In the genomic region with DNA sequence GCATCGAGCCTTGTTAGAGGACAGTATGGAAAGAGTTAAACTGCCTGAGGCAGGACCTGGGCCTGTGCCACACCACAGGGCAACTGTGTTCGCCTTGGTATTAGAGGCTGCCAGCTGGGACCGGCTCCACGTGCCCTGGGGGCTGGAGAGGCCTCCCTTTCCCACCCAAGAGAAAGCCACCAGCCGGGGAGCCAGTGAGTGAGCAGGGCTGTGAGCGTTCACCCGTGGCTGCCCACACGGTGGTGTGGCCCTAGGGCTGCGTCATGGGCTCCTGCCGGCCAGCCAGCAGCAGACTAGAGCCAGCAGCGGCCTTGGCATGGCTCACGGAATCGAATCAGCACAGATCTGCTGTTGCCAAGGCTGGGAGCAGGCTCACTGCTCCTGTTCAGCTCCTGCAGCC, we compare ENCODE assay signal across 9 mouse cellular contexts. TPM values are rescaled to one million over a fixed set of nuclear protein-coding genes. Genes with fewer than 3 reads are reported as not detected.
DNase-seq lines count a peak whose midpoint lies in the region; ATAC-seq and TF ChIP-seq lines count a peak whose summit lies in the region.
"Had no signal": no experiment of that assay in that cellular context is flagged by ENCODE, and none has a peak within 500 bp of the region (broad histone marks: within the 10 kb centered on the region; RNA-seq: fewer than 3 reads in every experiment).

No protein-coding gene starts in this region.

- peaks cover 36% of the 10 kb centered on the region for H3K4me1 ChIP-seq in forebrain, embryonic 14.5 days (ENCODE audit: control insufficient read depth, insufficient read depth, low read length)
- peaks cover 35% of the 10 kb centered on the region for H3K4me1 ChIP-seq in hindbrain, postnatal 0 days (ENCODE audit: insufficient read depth, low read length)
- peaks cover 40% of the 10 kb centered on the region for H3K4me1 ChIP-seq in stomach, embryonic 16.5 days (ENCODE audit: control insufficient read depth, insufficient read depth, low read length)

- H3K4me2 ChIP-seq in forebrain, embryonic 14.5 days (ENCODE audit: low read length) = no peak overlapping the region; the same call in 1 of the 2 replicates
- H3K4me2 ChIP-seq in hindbrain, postnatal 0 days (ENCODE audit: low read depth, low read length) = peak overlapping the region; percentile 24; the same call in 1 of the 2 replicates
- no peak overlapping the region for H3K4me2 ChIP-seq in stomach, embryonic 16.5 days (ENCODE audit: low read depth, low read length)
- H3K4me2 ChIP-seq: liver, embryonic 15.5 days had no signal

- peak; percentile 78 for DNase-seq in ovary, adult 18-20 months (ENCODE audit: low spot score)
- DNase-seq in ovary, postnatal 14 days (ENCODE audit: low spot score) = no peak
- DNase-seq in brain, adult 2 months (ENCODE audit: low read depth, low spot score) = peak; percentile 84
- peak; percentile 66 for DNase-seq in forebrain, embryonic 14.5 days (ENCODE audit: low spot score)
- DNase-seq in hindbrain, postnatal 0 days (ENCODE audit: low spot score) = peak; percentile 81
- no peak for DNase-seq in lung, postnatal 10 days

- no peaks in the 10 kb centered on the region for H3K27me3 ChIP-seq in forebrain, embryonic 14.5 days (replicated peaks; ENCODE audit: control insufficient read depth, insufficient read depth, low read length)
- H3K27me3 ChIP-seq in hindbrain, postnatal 0 days (ENCODE audit: insufficient read depth, low read length) = no peaks in the 10 kb centered on the region
- no peaks in the 10 kb centered on the region for H3K27me3 ChIP-seq in stomach, embryonic 16.5 days (ENCODE audit: control insufficient read depth, insufficient read depth, low read length)

- H3K9me3 ChIP-seq in forebrain, embryonic 14.5 days (replicated peaks; ENCODE audit: control insufficient read depth, low read length) = no peaks in the 10 kb centered on the region
- H3K9me3 ChIP-seq in hindbrain, postnatal 0 days (ENCODE audit: low read length) = no peaks in the 10 kb centered on the region
- H3K9me3 ChIP-seq in stomach, embryonic 16.5 days (replicated peaks; ENCODE audit: control insufficient read depth, low read length) = no peaks in the 10 kb centered on the region
- H3K9me3 ChIP-seq: liver, embryonic 15.5 days had no signal

- WGBS in forebrain, embryonic 14.5 days = 39% methylated on average over 13 of the region's 13 CpGs
- 23% methylated on average over 12 of the region's 13 CpGs for WGBS in hindbrain, postnatal 0 days
- 78% methylated on average over 13 of the region's 13 CpGs for WGBS in stomach, embryonic 16.5 days

- peak; percentile 47 for ATAC-seq in forebrain, embryonic 14.5 days
- ATAC-seq in hindbrain, postnatal 0 days = peak; percentile 77
- ATAC-seq in stomach, embryonic 16.5 days (ENCODE audit: insufficient read depth, low FRiP score) = peak; percentile 12; the same call in 1 of the 2 replicates
- ATAC-seq in monocyte, adult 5-6 weeks (replicated peaks; ENCODE audit: insufficient number of reproducible peaks, low FRiP score, low TSS enrichment, poor library complexity, severe bottlenecking) = no peak

- no peak overlapping the region for H3K27ac ChIP-seq in forebrain, embryonic 14.5 days (ENCODE audit: low read depth, low read length)
- peak overlapping the region; percentile 26; the same call in 1 of the 2 replicates for H3K27ac ChIP-seq in hindbrain, postnatal 0 days
- no peak overlapping the region for H3K27ac ChIP-seq in stomach, embryonic 16.5 days (ENCODE audit: low read length)
- H3K27ac ChIP-seq: liver, embryonic 15.5 days had no signal

- H3K36me3 ChIP-seq in forebrain, embryonic 14.5 days (ENCODE audit: control insufficient read depth, insufficient read depth, low read length) = no peaks in the 10 kb centered on the region
- H3K36me3 ChIP-seq in hindbrain, postnatal 0 days (ENCODE audit: insufficient read depth, low read length) = no peaks in the 10 kb centered on the region
- H3K36me3 ChIP-seq in stomach, embryonic 16.5 days (ENCODE audit: control insufficient read depth, insufficient read depth, low read length) = no peaks in the 10 kb centered on the region
- H3K36me3 ChIP-seq: liver, embryonic 15.5 days had no signal

- H3K9ac ChIP-seq in forebrain, embryonic 14.5 days (ENCODE audit: low read length) = peak overlapping the region; percentile 13; the same call in 1 of the 2 replicates
- H3K9ac ChIP-seq in hindbrain, postnatal 0 days (replicated peaks; ENCODE audit: low read length) = no peak overlapping the region
- peak overlapping the region; percentile 50 for H3K9ac ChIP-seq in stomach, embryonic 16.5 days (ENCODE audit: low read length)
- H3K9ac ChIP-seq: liver, embryonic 15.5 days had no signal

- peak; percentile 22; the same call in 1 of the 2 replicates for TF ChIP-seq CTCF in hindbrain, postnatal 0 days (IDR thresholded peaks at IDR 0.05; ENCODE audit: low read depth)

- no peak overlapping the region for H3K4me3 ChIP-seq in forebrain, embryonic 14.5 days (ENCODE audit: low read depth, low read length)
- H3K4me3 ChIP-seq in hindbrain, postnatal 0 days (ENCODE audit: low read length) = no peak overlapping the region
- no peak overlapping the region for H3K4me3 ChIP-seq in stomach, embryonic 16.5 days (replicated peaks; ENCODE audit: low read length)
- H3K4me3 ChIP-seq: liver, embryonic 15.5 days had no signal

RNA-seq across cellular contexts. Expression of gene Gse1, which starts 42.2 kb away (rescaled TPM):
- 22.6 and 33.6 TPM in 2 replicates for polyA plus RNA-seq in forebrain, embryonic 14.5 days (2014; fragmentation: Nextera tagmentation; extraction: Ambion mirVana)
- 37.5 and 48.3 TPM in 2 replicates for total RNA-seq in hindbrain, postnatal 0 days (2014; rRNA removed)
- polyA plus RNA-seq in hindbrain, postnatal 0 days (2015; fragmentation: Nextera tagmentation; extraction: Ambion mirVana) = 12.3 and 13.4 TPM in 2 replicates
- 6.0 and 6.9 TPM in 2 replicates for polyA plus RNA-seq in stomach, embryonic 16.5 days (2015; fragmentation: Nextera tagmentation; extraction: Ambion mirVana)
- total RNA-seq in monocyte, adult 5-6 weeks (2017) = 9.9 to 23.3 TPM (median 10.5 TPM) in 3 replicates

Comparison
In these comparisons a context has a peak if more than half of its experiments do, and no peak if none do; other contexts are left out.
1. DNase-seq: peak in ovary, adult 18-20 months (single experiment), brain, adult 2 months (single experiment), forebrain, embryonic 14.5 days (single experiment) and hindbrain, postnatal 0 days (single experiment); none in ovary, postnatal 14 days (single experiment) and lung, postnatal 10 days (single experiment).